Mouse (Mus musculus) adrenal gland, postnatal 25 days (tissue): ENCODE results near the gene Vmac. TPM values are rescaled to one million over a fixed set of nuclear protein-coding genes. Genes with fewer than 3 reads are reported as not detected.

Source experiments
- DNase-seq: peaks from one replicate; pipeline ENCODE4 v3.0.0; 2021; ENCODE audit warnings: mixed read lengths
- total RNA-seq: library from RNA; stranded (reverse); gene quantifications from 2 replicates; pipeline ENCODE4 v1.2.3, GENCODE M21; 2021

Vmac gene
- total RNA-seq, 1 experiment from 2014 or later, result 29.1 TPM

DNA sequence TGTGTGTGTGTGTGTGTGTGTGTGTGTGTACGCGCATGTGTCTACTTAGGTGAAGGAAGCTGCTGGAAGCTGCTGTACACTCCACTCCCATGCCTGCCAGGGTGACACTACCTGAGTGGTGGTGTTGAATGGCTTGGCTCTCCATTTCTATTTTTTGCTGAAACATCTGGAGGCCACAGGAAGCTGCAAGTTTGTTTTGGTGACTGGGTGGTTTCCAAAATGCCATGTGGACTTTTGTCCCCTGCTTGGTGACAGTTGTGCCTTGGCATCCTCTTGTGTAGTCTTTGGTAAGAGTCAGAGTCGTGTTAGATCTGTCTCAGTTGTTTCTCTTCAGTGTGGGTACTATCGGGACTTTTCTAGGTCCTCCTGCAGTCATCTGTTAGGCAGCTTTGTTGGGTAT, 31.0 kb downstream of the Vmac start:
- DNase-seq, result no peak

DNA sequence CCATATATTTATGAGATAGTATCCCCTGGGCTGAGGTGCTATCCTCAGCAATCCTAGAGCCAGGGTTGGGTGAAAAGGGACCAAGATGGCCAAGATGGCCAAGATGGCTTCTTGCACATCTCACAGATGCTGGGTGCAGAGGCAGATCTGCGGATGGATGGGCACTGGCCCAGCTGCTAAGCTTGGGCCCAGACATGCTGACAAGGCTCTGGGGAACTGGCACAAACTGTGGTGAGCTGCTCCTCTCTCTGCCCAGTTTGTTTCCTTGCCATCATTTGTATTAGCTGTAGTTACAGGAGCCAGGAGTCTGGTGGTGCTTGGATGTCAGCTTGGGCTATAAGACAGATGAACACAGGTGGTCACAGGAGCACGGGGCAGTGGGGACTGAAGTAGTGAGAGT, 33.2 kb downstream of the Vmac start:
- DNase-seq, result no peak

DNA sequence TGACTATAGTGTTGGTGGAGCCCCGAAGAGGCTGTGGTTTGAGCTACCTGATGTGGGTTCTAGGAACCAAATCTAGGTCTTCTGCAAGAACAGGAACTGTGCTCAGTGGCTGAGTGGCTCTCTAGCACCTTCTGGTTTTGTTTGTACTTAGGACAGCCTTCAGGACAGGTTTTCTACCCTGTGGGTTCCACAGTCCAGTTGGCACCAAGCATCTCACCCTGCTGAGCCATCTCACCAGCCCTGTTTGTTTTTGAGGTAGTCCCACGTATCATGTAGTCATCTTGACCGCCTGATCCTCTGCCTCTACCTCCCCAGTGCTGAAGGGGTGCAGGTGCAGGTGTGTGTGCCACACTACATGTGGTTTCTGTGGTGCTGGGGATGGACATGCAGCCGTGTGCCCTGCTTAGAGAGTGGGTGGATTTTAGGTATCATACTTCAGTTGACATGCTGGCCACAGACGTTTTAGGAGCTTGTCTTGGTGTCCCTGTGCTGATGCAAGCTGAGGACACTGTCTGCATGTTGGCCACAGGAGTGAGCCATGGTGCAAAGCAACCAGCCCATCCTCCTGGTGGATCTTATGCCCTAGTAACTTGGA, 34.2 kb downstream of the Vmac start:
- DNase-seq, result no peak

DNA sequence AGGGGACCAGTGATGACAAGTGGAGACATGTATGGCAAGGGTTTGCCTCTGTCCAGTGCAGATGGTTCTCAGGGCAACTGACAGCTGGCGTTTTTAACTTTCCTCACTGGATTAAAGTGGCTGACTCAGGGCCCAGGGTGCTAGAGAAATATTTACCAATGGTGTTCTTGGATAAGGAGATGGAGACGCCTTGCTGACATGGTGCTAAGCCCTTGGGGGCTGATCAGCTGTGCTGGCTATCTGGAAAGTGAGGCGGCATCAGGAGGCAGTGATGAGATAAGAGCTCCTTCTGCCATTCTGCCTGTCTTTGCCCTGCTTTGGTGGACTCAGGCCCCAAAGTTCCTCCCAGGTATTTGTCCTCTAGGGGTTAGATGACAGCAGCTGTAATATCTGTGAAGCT, 34.9 kb downstream of the Vmac start:
- DNase-seq, result no peak

DNA sequence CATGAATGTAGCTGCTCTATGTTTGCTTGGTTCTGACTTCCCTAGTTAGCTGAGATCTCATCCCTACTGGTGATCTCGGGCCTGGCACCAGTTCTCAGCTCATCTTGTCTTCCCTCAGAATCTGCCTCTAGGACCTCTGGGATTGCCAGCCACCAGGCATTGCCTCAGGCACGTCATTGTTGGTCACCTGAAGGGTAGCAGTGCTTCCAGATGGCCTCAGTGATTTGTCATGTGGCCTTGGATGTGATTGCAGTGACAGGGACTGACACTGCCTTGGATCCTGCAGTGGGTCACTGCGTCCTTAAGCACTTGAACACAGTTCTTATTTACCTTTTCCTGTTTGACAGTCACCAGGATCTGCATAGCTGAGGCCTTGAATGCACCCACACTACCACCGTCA, 36.0 kb downstream of the Vmac start:
- no peak for DNase-seq

DNA sequence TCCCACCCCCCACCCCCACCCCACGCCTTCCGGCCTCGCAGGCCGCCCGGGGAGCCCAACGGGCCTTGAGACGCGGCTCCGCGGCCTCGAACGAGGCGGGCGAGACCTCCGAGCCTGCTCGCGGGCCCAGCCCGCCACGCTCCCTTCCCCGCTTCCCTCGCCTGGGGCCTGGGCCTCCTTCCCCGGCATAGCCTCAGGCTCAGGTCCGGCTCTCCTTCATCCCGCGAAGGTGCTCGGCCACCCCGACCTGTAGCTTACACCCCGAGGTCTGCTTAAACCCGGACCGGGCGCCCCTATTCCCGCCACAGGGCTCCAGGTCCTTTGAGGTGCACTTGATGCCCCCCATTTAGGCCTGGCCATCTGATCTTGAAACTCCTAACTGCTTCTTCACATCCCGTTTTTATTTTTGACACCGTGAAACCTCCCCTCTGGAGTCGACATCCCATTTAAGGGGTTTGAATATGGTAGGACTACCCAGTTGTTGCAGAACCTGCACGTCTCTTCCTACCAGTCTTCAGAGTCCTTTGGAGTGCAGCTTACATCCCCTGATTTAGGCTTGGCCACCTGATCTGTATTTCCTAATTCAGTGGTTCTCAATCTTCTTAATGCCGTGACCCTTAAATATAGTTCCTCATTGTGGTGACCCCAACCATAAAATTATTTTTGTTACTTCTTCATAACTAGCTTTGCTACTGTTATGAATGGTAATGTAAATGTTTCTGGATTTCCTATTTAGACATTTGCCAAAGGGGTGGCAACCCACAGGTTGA, 44.0 kb downstream of the Vmac start:
- DNase-seq, result peak; percentile 32

DNA sequence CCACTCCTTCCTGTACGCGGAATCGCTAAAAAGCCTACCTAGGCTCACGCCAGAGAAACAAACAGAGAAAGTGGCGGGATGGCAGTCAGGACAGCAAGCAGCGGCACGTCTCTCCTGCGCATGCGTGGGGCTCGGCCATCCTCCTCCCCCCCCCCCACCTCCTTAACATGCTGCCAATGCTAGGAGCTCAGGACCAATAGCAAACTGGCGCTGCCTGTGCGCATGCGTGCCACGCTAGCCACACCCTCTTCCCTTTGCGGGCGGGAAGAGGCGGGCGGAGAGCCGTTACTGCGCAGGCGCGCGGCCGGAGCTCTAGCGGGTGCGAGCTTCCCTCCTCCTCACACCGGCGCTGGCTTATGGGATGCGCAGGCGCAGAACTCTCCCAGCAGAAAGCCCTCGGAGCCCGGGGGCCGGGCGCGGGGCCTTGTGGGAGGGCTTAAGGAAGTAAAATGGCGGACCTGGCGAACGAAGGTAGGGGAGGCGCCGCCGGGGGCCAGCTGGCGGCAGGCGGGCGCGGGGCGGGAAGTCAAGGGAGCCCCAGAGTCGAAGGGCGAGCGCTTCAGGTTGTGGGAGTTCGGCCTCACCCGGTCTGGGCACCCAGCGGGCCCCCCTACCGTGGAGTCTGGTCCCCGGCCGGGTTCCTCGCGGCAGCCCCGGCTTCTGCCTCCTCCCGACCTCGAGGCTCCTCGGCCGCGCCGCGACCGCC, 44.7 kb downstream of the Vmac start, which contains the start of gene Ranbp3:
Gene Ranbp3, plus strand, starts transcription at position 354 of the 706 bp plus-strand sequence.
- DNase-seq, result peak; percentile 100

DNA sequence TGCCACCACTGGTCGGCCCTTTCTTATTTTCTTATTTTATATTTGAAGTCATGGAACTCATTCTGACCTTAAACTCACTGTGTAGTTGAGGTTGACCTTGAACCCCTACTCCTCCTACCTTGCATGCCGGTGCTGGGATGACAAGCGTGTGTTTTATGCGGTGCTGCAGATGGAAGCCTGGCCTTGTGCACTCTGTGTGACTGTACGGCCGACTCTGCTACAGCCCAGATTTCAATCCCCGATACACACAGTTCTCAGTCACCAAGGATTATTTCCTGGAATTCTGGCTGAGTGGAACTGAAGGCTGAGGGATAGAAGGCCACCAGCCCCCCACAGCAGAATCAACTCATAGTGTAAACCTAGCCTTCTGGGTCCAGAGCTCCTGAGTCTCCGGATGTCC, 48.1 kb downstream of the Vmac start:
- DNase-seq, result no peak

DNA sequence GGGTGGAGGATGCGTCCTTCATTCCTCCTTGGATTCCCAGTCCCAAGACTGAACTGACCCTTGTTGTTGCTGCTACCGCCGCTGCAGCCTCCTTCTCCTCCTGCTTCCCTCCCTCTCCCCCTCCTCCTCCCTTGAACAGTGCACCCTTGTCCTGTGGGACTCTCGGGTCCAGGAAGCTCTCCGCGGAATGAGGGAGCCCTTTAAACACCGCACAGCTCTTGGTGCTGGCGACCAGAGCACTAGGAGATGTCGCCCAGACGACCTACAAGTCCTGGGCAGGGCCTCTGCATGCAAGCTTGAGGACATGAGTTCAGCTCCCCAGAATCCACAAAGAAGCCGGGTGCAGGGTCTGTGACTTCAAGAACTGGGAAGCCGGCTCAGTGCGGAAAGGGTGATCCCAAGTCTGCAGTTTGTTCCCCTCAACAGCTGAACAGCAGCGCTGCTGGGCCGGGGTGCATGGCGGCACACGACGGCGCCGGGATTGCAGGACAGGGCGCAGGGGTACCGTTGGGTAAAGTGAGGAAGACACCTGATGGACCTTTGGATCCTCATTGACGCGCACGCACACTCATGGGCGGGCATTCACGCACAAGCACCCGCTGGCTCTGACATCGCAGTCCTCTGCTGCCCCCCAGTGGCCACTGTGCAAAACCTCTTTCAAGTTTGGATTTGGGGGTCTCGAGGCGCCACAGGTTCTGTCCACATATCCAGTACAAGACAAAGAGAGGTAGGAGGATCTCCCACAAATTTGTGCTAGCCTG, 49.3 kb downstream of the Vmac start:
- DNase-seq, result peak; percentile 91

DNA sequence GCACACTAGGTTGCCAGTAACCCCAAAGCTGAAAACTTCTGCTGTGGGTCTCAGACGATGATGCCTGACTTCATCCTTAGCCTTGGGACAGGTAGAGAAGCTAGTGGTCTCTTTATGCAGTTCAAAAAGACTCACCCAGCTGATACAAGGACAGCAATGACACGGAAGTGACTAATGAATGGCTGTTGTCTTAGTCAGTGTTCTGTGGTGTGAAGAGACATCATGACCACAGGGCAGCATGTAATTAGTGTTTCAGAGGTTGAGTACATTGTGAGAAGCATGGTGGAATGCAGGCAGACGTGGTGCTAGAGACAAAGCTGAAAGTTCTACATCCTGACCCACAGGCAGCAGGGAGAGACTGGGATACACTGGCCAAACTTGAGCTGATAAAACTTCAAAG, 50.2 kb downstream of the Vmac start:
- no peak for DNase-seq

DNA sequence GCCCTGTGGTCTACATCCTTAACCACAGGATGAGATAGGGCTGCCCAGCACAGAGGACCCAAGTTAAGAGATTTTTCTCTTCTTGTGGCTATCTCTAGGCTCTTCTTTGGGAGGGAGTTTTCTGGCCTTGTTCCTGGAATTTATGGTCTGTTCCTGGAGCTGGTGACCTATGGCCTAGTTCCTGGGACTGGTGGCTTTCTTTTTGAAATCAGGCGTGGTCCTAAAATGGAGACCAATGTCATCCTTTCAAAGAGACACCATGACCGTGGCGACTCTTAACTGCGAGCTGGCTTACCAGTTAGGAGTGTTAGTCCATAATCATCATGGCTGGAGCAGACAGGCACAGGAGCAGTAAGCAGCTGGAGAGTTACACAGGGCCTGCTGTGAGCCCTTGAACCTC, 51.4 kb downstream of the Vmac start:
- no peak for DNase-seq

DNA sequence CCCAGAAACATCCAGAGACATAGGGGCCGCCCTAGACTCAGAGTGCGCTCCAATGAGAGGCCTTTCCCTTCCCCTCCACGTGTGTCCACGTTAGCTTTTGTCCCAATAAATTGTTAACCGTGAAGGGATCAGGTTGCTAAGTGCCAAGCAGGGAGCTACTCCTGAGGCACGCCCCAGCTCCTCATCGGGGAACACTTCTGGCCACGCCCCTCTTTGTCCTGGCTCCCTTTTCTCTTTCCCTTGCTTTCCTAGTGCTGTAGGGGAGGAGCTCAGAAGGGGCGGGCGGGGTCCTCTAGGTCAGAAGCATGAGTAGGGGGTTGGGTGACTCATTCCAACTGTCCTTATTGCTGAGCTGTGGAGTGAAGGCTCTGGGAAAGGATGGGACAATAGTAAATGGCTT, 53.5 kb downstream of the Vmac start:
- no peak for DNase-seq

Other genes starting within 250 kb of the Vmac start
- gene Ptprs, start 241.5 kb downstream of the Vmac start, total RNA-seq, result 165 and 222 TPM in 2 replicates
- gene Znrf4, start 205.6 kb downstream of the Vmac start, total RNA-seq, result not detected in 2 replicates
- 0.76 and 1.1 TPM in 2 replicates for gene Gm20219, start 163.6 kb downstream of the Vmac start, total RNA-seq
- 168 and 196 TPM in 2 replicates for gene Safb2, start 133.4 kb downstream of the Vmac start, total RNA-seq
- 143 and 157 TPM in 2 replicates for gene Safb, start 133.2 kb downstream of the Vmac start, total RNA-seq
- 303 and 325 TPM in 2 replicates for gene 2410015M20Rik, start 108.3 kb downstream of the Vmac start, total RNA-seq
- 836 and 891 TPM in 2 replicates for gene Rpl36, start 104.6 kb downstream of the Vmac start, total RNA-seq
- 540 and 560 TPM in 2 replicates for gene Lonp1, start 91.1 kb downstream of the Vmac start, total RNA-seq
- gene Catsperd, start 89.9 kb downstream of the Vmac start, total RNA-seq, result 3.2 and 4.0 TPM in 2 replicates
- gene Ranbp3, start 44.7 kb downstream of the Vmac start, total RNA-seq, result 79.7 and 80.3 TPM in 2 replicates
- gene Ndufa11, start 255 bp downstream of the Vmac start, total RNA-seq, result 248 and 277 TPM in 2 replicates
- gene Nrtn, start 39.5 kb upstream of the Vmac start, total RNA-seq, result 3.8 and 5.3 TPM in 2 replicates
- gene Dus3l, start 46.7 kb upstream of the Vmac start, total RNA-seq, result 41.9 and 47.4 TPM in 2 replicates
- gene Prr22, start 52.2 kb upstream of the Vmac start, total RNA-seq, result 0.79 and 1.5 TPM in 2 replicates
- 6.9 and 11.1 TPM in 2 replicates for gene Rfx2, start 113.0 kb upstream of the Vmac start, total RNA-seq
- gene Acsbg2, start 156.4 kb upstream of the Vmac start, total RNA-seq, result 0.71 and 0.76 TPM in 2 replicates
- 5.4 and 8.9 TPM in 2 replicates for gene 1700061G19Rik, start 157.5 kb upstream of the Vmac start, total RNA-seq
- gene Mllt1, start 217.4 kb upstream of the Vmac start, total RNA-seq, result 36.2 and 36.3 TPM in 2 replicates